Mouse (Mus musculus) frontal cortex, postnatal 36 days (tissue): ENCODE results near the gene Aebp2.
"Not testable (repeated sequence)": the region's sequence is repeated elsewhere in the genome, so short reads cannot be mapped to it uniquely, and the experiment has no call there.

Source experiments
- DNase-seq, 2 experiments: peaks; one replicate each; pipeline ENCODE4 v3.0.0; 2022; ENCODE audit warnings: low spot score in 2 of 2

Gene Aebp2

DNA sequence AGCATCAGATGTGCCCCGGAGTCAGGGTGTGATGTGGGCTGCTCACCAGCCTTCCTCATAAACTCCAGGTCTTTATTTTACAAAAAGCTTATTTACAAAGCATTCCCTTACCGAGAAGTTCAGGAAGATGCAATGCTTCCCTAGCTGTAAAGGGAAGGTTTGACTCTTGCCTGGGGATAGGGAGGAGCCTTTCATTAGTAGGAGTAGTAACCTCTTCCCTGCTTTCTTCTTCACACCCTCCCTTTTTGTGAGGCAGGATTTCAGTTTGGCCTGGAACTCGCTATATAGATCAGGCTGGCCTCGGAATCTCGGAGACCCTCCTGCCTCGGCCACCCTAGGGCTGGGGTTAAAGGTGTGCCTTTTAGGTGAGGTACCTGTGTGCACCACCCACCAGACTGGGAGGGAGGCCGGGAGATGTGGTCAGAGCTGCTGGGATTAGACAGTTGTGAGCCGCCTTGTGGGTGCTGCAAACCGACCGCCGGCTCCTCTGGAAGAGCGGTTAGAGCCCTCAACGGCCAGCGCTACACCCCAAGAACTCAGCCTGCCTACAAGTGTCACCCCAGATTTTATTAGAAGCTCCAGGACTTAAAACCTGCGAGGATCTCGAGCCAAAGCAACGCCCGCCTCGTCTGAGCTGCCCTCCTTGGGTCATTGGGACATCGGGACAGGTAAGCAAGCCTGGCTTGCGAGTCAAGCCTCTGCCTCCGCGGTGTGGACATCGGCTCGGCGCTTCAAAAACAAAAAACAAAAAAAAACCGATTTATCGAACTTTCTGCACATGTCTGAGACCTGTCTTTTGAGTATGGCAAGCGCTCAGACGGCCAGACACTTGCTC is at the start of gene Aebp2:
Gene Aebp2, plus strand, starts transcription at position 273 of the 835 bp plus-strand sequence.
- DNase-seq, result peak in 1 of 2 experiments; percentile 20

- no peak for DNase-seq
Measured at GRCm38 (mm10) chr6:140574943-140575342, 47.5 kb upstream of the Aebp2 start.

- peak in 1 of 2 experiments; percentile 45 for DNase-seq
Measured at GRCm38 (mm10) chr6:140576133-140576532, 46.3 kb upstream of the Aebp2 start.

DNA sequence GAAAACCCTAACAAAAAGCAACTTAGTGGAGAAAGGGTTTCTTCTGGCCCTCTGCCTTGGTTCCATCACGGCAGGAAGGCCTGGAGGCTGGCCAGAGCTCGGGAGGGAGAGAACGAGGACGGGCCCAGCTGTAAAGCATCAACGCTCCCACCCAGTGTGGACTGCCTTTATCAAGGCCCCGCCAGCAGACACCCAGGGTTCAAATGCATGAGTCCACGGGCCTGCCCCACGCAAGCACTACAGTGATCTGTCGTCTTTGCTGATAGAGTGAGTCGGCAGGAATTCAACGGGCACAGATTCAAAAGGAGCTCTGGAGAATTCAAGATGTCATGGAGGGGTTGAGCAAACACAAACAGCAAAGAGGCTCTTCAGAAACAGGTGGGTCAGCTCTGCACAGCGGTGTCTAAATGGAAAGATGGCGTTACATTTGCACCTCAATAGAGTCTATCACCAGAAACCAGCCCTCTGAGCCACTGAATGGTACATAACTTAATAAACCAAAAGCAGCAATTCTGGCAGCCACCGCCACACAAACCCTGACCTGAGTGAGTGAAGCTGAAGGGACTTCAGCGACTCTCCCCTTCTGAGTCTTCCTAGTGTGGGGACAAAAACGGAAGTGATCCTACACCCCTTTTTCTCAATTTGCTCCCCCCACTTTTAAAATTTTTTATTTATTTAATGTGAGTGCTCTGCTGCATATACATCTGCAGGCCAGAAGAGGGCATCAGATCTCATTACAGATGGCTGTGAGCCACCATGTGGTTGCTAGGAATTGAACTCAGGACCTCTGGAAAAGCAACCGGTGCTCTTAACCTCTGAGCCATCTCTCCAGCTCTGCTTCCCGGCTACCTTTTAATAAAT is 45.3 kb upstream of the Aebp2 start:
- no peak for DNase-seq

DNA sequence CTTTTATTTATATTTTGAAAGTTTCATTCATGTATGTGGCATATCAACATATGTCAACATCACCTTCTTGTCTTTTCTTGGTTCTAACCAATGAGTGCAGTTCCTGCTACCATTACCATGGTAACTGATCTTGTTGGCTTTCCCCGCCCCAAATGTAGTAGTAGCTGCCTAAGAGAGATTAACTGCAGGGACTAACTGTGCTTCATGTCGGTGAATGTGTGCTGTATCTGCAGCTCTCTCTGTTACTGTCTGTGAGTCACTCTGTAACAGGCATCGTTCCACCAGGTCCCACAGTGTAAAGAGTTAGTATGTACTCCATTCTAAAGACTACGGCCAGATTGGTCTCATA is 44.7 kb upstream of the Aebp2 start:
- no peak for DNase-seq

- not testable (repeated sequence) for DNase-seq
Measured at GRCm38 (mm10) chr6:140578985-140579384, 43.5 kb upstream of the Aebp2 start.

DNA sequence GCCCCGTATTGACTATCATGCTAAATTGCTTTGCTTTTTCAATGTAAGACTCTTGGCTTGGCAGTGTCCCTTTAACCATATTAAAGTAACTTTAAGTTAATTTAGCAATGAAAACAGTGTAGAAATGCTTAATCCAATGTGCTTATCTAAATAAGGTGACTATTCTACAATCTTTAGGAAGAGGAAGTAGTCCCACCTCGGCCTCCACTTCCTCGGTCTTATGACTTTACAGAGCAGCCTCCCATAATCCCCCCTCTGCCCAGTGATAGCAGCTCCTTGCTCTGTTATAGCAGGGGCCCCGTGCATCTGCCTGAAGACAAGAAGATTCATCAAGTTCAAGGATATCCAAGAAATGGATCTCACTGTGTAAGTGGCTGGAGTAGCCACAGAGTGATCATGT is 42.3 kb upstream of the Aebp2 start:
- DNase-seq, result no peak

DNA sequence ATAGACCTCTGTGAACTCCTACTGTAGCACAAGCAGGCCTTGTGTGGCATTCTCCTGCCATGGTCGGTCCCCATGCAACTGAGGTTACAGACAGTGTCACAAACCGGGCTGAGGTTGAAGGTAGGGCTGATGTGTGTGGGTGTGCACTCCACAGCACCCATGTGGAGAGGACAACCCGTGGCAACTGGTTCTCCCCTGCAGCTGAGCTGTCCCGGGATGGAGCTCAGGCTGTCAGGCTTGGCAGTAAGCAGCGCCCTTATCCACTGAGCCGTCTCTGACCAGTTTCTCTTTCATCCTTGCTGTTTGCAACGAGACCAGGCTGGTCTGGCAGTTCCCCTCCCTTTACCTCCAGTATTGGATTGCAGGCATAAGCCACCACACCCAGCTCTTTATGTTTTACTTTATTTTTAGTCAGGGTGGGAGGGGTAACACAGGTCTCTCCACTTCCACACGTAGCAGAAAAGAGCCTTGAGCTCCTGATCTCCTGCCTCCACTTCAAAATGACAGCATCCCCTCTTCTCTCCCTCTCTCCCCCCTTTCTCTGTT is 35.7 kb upstream of the Aebp2 start:
- DNase-seq, result no peak

- DNase-seq, result no peak
Measured at GRCm38 (mm10) chr6:140591331-140591730, 31.1 kb upstream of the Aebp2 start.

DNA sequence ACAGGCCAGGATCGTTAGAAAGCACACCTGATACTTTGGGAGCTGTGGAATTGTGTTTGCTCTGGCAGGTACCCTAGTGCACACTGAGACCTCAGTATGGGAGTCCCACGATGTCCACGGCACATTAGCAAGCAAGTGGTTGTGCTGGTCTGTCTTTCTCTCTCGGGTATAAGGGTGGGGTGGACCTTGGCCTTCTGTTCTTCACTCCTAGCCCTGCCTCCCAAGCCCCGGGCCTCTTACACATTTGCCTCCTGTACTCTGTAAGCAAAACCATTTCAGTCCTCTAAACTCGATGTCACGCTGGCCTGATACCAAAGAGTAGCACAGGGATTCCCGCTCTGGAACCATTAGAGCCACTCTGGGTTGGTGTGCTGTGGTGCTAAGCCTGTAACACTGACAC is 29.8 kb upstream of the Aebp2 start:
- no peak for DNase-seq

GRCm38 (mm10) chr6:140593420-140594170 is 28.9 kb upstream of the Aebp2 start:
- peak; percentile 36 to 51 for DNase-seq

- DNase-seq, result not testable (repeated sequence)
Measured at GRCm38 (mm10) chr6:140595551-140595950, 26.9 kb upstream of the Aebp2 start.

DNA sequence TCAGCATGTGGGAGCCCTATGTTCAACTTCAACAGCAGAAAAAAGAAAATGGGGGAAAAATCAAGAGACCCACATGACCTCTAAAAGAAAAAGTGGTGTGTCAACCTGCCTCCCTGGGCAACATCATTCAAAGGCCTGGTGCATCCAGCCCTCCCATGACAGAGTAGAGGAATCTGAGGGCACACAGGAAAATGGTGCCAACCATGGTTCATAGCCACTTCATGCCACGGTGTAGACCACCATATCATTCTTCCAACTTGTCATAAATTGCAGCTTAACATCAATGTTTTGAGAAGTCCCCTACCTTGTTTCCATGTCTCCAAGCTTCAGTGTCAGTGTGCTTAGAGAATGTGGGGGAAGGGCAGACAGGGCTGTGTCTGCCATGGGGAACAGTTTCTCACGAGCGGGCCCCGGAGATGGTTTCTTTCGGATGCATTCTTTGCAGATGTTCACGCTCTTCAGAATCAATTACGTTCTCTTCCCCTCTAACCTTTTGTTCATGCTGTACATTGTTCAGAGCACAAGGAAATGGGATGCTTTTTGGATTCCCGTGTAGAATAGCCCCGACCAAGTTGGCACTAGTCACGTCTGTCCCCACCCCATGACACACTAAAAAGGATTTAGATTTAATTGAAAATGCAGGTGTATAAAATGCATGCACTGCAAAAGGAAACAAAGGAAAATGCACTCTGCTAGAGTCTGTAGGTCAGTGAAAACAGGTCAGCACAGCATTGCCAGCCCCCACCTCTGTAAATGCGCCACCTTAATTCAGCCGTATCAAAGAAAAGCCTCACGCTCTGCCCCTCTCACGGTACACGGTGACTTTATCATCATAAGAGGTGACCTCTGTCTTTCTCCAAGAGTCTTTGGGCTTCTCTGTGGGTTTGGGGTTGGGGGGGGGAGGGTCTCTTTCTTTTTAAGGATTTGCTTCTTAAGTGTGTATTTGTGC is 24.8 kb upstream of the Aebp2 start:
- DNase-seq, result no peak

DNA sequence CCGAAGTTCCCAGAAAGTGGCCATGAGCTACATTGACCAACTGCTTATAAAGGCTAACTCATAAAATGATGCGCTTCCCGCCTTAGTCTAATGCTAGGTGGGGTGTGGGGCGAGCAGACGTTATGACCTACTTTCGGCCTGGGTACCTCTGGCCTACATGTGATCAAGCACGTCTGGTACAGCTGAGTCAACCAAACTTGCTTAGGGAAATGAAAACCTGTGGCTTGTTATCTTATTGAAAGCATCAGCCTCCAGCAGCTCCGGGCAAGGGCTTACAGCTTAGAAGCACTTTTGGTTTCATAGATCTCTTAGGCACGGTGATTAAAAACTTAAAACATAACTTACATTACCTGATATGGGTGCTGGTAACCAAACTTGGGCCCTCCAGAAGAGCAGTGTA is 23.9 kb upstream of the Aebp2 start:
- DNase-seq, result no peak

DNA sequence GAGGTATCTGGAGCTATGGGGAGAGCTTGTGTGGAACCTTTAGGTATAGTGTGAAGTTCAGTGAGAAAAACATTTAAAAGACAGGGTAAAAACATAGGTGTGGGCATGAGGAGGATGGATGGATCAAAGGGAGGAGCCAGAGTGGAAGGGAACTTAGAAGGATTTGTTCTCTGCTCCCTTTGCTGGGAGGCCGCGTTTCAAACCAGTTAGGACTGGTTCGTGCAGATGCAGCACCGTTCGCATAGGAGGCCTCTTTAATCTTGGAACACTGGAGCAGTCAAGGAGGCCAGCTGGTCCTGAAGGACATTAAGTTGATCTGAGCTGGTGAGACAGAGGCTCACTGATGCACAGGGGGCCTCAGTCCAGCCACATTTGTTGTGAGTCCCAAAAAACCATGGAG is 23.1 kb upstream of the Aebp2 start:
- no peak for DNase-seq

DNA sequence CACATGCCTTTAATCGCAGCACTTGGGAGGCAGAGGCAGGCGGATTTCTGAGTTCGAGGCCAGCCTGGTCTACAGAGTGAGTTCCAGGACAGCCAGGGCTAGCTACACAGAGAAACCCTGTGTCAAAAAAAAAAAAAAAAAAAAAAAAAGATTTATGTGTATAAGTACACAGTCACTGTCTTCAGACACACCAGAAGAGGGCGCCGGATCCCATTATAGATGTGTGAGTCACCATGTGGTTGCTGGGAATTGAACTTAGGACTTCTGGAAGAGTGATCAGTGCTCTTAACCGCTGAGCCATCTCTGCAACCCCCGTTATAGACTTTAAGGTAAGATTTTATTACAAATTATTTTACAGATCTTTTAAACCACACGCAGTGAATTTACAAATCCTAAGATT is 21.8 kb upstream of the Aebp2 start:
- not testable (repeated sequence) for DNase-seq

DNA sequence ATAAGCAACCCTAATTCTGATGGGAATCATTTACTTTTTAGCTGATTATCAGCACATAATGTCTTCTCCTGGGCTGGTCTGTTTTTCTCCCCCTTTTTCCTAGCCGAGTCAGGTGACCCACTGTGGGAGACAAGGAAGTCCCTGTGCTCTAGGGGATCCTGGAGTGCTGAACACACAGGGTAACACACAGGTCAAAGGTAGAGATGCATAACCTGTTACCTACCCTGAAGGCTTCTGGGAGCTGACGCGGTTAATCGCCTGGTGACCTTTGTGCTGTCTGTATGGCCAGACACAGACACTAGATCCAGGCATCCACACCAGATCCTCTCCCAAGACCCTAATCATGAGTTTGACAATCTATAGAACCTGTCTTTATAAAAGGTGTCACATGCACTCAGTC is 21.3 kb upstream of the Aebp2 start:
- DNase-seq, result no peak

- no peak for DNase-seq
Measured at GRCm38 (mm10) chr6:140603228-140603944, 19.1 kb upstream of the Aebp2 start.

DNA sequence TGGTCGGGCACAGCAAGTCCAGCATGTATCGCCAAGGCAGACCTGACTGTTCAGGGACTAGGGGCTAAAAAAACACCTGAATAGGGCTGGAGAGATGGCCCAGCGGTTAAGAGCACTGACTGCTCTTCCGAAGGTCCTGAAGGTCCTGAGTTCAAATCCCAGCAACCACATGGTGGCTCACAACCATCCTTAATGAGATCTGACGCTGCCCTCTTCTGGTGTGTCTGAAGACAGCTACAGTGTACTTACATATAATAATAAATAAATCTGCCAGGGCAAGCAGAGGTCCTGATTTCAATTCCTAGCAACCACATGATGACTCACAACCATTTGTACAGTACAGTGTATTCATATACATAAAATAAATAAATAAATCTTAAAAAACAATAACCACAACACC is 17.3 kb upstream of the Aebp2 start:
- DNase-seq, result not testable (repeated sequence)

DNA sequence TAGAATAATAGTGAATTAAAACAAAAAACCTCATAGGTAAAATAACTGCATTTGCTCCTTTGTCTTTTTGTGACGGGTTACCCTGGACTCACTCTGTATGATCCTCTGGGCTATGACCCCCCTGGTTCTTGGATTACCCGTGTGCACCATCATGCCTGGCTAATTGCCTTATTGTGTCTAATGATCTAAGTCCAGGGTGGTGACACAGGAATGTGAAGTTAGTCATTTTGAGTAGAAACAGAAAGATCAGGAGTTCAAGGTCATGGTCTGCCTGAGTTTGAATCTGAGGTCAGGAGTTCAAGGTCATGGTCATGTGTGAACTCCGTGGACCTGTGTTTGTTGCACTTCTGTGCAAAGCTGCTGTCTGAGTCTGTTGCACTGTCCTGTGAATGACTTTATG is 16.7 kb upstream of the Aebp2 start:
- DNase-seq, result no peak
